Mouse (Mus musculus): Measurements from ENCODE around the gene Foxs1. TPM values are rescaled to one million over a fixed set of nuclear protein-coding genes. Genes with fewer than 3 reads are reported as not detected.
A peak's percentile ranks its signal among the peaks of the same experiment; 100 is the strongest.

Foxs1 gene
- total and polyA plus RNA-seq, 2 experiments from 2014 or later, result 2.4 to 3.1 TPM

DNA sequence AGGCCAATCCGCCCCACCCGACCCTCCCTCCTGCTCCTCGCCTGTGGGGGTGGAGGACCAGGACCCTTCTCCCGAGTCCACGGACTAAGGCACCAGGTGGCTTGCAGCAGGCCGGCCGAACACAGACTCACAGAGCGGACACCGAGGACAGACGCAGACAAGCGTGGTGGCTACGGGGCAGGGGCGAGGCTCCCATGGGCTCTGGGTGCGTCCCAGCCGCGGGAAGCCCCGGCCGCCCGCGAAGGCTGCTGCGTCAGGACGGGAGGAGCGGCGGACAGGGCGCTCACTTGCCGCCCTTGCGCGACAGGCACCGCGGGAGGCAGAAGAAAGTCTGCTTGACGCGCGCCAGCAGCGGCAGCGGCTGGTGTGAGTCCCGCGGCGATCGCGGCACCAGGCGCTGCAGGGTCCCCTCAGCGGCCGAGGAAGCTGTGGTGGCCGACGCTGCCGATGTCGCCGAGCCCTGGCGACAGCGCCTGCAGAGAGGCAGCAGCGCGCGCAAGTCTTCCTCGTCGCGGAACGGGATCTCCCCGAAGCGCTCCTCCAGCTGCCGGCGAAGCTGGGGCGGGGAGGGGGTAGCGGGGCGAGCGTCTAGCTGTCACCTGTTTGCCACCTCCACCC, 10.0 kb upstream of the Foxs1 start:
- peak; percentile 17; the same call in 1 of the 2 replicates for ATAC-seq
- Histone ChIP-seq H3K4me1 (ENCODE audit: insufficient read depth) (no peaks in the 10 kb centered on the region), H3K9ac (peak overlapping the region; percentile 36), H3K9me3 (ENCODE audit: low read length) (no peaks in the 10 kb centered on the region), H3K27me3 (ENCODE audit: insufficient read depth, low read length) (peaks cover 48% of the 10 kb centered on the region), H3K36me3 (ENCODE audit: insufficient read depth) (no peaks in the 10 kb centered on the region), H3K4me2 (ENCODE audit: low read depth) (peak overlapping the region; percentile 94), H3K4me3 (ENCODE audit: low read depth, low read length) (peak overlapping the region; percentile 45), H3K27ac (ENCODE audit: low read depth, low read length) (no peak overlapping the region)
- WGBS, result under 1% methylated on average over 59 of the region's 65 CpGs
- DNase-seq, result no peak
- no peak for TF ChIP-seq CTCF (IDR thresholded peaks at IDR 0.05; ENCODE audit: low read depth)

DNA sequence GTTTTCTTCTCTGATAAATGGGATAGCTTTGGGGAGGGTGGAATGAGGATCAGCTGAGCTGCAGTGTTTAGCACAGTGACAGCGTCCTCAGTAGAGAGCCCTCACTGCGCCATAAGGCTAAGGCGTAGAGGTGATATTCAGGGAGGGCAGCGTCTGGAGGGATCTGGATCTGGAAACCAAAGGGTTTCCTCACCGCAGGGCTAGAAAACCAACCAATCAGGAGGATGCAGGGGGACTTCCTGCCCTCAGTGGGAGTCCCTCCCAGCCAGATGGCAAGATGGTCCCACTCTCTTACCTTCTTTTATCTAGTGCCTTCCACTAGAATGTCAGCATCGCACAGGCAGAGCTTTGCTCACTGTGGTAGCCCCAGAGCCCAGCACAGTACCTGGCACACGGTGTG, 8.8 kb upstream of the Foxs1 start:
- H3K4me2 ChIP-seq (ENCODE audit: low read depth), result no peak overlapping the region
- no peak overlapping the region for H3K4me3 ChIP-seq (ENCODE audit: low read depth, low read length)
- DNase-seq, result no peak
- no peak for ATAC-seq
- no peaks in the 10 kb centered on the region for H3K36me3 ChIP-seq (ENCODE audit: insufficient read depth)
- no peak overlapping the region for H3K27ac ChIP-seq (ENCODE audit: low read depth, low read length)
- H3K4me1 ChIP-seq (ENCODE audit: insufficient read depth), result no peaks in the 10 kb centered on the region
- no peak overlapping the region for H3K9ac ChIP-seq
- no peaks in the 10 kb centered on the region for H3K9me3 ChIP-seq (ENCODE audit: low read length)
- no peak for TF ChIP-seq CTCF (IDR thresholded peaks at IDR 0.05; ENCODE audit: low read depth)
- WGBS, result 54% methylated on average over 7 of the region's 7 CpGs
- peaks cover 48% of the 10 kb centered on the region for H3K27me3 ChIP-seq (ENCODE audit: insufficient read depth, low read length)

DNA sequence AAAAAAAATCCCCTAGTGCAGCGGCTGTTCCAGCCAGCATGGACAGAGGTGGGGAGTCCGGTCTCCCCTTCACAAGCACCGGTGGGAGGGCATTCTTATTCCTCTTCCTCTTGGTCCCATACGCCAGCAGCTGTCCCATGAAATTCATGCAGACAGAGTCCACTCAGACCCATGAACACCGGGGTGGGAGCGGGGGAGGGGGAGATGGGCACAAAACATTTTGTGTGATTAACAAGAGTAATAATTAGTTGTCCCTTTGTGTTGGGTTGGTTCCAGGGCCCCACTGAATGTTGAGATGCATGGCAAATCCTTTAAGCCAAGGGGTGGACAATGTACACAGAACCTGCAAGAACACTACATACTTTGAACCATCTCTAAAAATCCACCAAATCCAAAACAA, 8.1 kb upstream of the Foxs1 start:
- no peaks in the 10 kb centered on the region for H3K4me1 ChIP-seq (ENCODE audit: insufficient read depth)
- 73% methylated on average over 6 of the region's 6 CpGs for WGBS
- H3K27me3 ChIP-seq (ENCODE audit: insufficient read depth, low read length), result peaks cover 48% of the 10 kb centered on the region

DNA sequence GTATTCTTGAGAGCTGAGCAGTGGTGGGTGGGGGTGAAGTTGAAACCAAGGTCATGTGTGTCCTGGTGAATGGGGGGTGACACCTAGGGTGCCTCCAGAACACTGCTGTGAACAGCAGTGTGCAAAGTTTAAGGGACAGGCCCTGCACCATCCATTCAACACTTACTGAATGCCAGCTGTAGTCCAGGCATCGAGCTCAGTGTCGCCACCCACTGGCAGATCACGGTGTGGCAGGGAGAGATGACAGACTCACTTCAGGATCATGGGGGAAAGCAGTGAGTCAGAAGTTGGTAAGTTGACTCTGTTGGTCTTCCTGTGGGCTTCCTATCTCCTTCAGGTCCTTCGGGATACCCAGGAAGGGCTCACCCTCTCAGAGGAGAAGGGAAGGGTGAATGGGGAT, 6.8 kb upstream of the Foxs1 start:
- H3K4me1 ChIP-seq (ENCODE audit: insufficient read depth), result no peaks in the 10 kb centered on the region
- no peak overlapping the region for H3K9ac ChIP-seq
- peaks cover 48% of the 10 kb centered on the region for H3K27me3 ChIP-seq (ENCODE audit: insufficient read depth, low read length)
- DNase-seq, result no peak
- 15% methylated on average over 4 of the region's 4 CpGs for WGBS
- H3K4me2 ChIP-seq (ENCODE audit: low read depth), result no peak overlapping the region
- peak; percentile 72 for TF ChIP-seq CTCF (IDR thresholded peaks at IDR 0.05; ENCODE audit: low read depth)
- H3K36me3 ChIP-seq (ENCODE audit: insufficient read depth), result no peaks in the 10 kb centered on the region
- no peaks in the 10 kb centered on the region for H3K9me3 ChIP-seq (ENCODE audit: low read length)
- H3K27ac ChIP-seq (ENCODE audit: low read depth, low read length), result no peak overlapping the region
- no peak overlapping the region for H3K4me3 ChIP-seq (ENCODE audit: low read depth, low read length)
- no peak for ATAC-seq

More for the DNA sequence above, 8.1 kb upstream of the Foxs1 start:
- Histone ChIP-seq H3K36me3 (ENCODE audit: insufficient read depth) (no peaks in the 10 kb centered on the region), H3K9ac (no peak overlapping the region), H3K27ac (ENCODE audit: low read depth, low read length) (no peak overlapping the region), H3K9me3 (ENCODE audit: low read length) (no peaks in the 10 kb centered on the region), H3K4me3 (ENCODE audit: low read depth, low read length) (no peak overlapping the region), H3K4me2 (ENCODE audit: low read depth) (no peak overlapping the region)
- DNase-seq, result no peak
- ATAC-seq, result no peak
- TF ChIP-seq CTCF (IDR thresholded peaks at IDR 0.05; ENCODE audit: low read depth), result no peak

DNA sequence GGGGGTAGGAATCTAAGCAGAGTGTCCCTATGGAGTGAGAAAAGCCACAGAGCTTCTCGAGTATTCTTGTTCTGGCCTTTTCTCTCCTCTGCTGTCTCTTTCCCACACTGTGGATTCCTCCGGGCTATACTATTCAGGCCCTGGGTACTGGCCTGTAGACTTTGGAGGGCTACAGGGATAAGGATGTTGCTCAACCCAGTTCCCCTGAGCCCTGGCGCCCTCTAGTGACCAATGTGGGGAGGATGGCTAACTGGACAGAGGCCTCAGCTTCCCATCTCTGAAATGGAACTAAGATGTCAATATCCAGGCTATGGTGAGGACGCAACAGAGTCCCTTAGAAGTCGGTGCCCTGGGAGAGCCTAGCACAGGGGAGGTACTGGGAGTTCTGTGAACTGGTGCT, 606 bp upstream of the Foxs1 start:
- no peak for DNase-seq
- H3K36me3 ChIP-seq (ENCODE audit: insufficient read depth), result no peaks in the 10 kb centered on the region
- no peaks in the 10 kb centered on the region for H3K27me3 ChIP-seq (ENCODE audit: insufficient read depth, low read length)
- no peak for ATAC-seq
- no peaks in the 10 kb centered on the region for H3K9me3 ChIP-seq (ENCODE audit: low read length)
- peak; percentile 58 for TF ChIP-seq CTCF (IDR thresholded peaks at IDR 0.05; ENCODE audit: low read depth)
- no peak overlapping the region for H3K27ac ChIP-seq (ENCODE audit: low read depth, low read length)
- WGBS, result 34% methylated on average over 5 of the region's 5 CpGs
- no peak overlapping the region for H3K9ac ChIP-seq
- no peaks in the 10 kb centered on the region for H3K4me1 ChIP-seq (ENCODE audit: insufficient read depth)
- no peak overlapping the region for H3K4me2 ChIP-seq (ENCODE audit: low read depth)
- no peak overlapping the region for H3K4me3 ChIP-seq (ENCODE audit: low read depth, low read length)

DNA sequence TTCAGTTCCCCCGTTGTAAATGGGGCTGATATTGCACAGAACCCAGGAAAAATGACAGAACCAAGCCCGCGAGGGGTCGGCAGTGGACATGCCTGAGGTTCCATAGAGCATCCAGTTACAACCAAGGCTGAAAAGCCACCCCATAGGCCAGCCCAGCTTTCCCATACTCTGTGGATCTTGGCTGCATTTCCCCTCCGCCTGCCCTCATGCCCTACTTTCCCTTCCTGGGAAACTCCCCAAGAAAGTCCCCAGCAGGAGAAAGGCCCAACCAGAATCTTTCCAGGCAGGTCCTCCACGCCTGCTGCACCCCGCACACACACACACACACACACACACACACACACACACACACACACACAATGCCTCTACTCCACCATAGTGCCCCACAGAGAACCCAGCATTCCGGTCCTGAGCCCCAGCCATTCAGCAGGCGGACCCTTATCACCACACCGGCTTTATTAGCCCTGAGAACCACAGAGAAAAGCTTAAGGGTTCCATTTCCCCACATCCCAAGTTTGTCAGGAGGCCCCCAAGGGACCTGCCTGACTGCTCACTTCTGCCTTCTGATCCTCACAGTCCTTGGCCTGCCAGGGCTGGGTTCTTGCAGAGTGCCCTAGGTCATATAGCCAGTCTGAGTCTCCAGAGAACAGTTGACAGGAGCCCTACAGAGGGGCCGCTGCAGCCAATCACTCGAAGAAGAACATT, 1.4 kb downstream of the Foxs1 start:
- Histone ChIP-seq H3K9me3 (ENCODE audit: low read length) (no peaks in the 10 kb centered on the region), H3K4me2 (ENCODE audit: low read depth) (no peak overlapping the region), H3K4me3 (ENCODE audit: low read depth, low read length) (no peak overlapping the region), H3K27ac (ENCODE audit: low read depth, low read length) (no peak overlapping the region), H3K4me1 (ENCODE audit: insufficient read depth) (no peaks in the 10 kb centered on the region), H3K9ac (no peak overlapping the region), H3K27me3 (ENCODE audit: insufficient read depth, low read length) (no peaks in the 10 kb centered on the region), H3K36me3 (ENCODE audit: insufficient read depth) (no peaks in the 10 kb centered on the region)
- DNase-seq (no peak), ATAC-seq (peak; percentile 25; the same call in 1 of the 2 replicates)
- no peak for TF ChIP-seq CTCF (IDR thresholded peaks at IDR 0.05; ENCODE audit: low read depth)
- WGBS, result 73% methylated on average over 12 of the region's 12 CpGs

DNA sequence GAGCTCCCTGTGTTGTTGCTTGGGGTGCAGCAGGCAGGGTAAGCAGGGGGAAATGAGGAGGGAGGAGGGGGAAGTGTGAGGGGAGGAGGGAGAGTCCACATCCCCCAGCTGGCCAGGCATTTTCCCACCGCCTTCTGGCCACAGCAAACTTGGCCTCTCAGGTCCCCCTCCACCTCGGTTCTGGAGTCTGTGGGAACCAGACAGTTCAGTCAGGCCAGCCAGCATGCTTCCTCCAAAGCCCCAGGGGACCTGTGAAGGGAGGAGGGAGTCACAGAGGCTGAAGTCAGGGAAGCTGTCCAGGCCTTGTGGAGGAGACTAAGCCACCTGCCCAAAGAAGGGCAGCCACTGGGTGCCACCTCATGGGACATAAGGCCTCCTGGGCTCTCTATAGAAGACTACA, 2.7 kb downstream of the Foxs1 start:
- WGBS, result 38% methylated on average over 2 of the region's 2 CpGs
- Histone ChIP-seq H3K4me1 (ENCODE audit: insufficient read depth) (no peaks in the 10 kb centered on the region), H3K4me2 (ENCODE audit: low read depth) (no peak overlapping the region), H3K9me3 (ENCODE audit: low read length) (no peaks in the 10 kb centered on the region), H3K36me3 (ENCODE audit: insufficient read depth) (no peaks in the 10 kb centered on the region), H3K27me3 (ENCODE audit: insufficient read depth, low read length) (no peaks in the 10 kb centered on the region), H3K27ac (ENCODE audit: low read depth, low read length) (0 out of 2 replicates have a peak overlapping the region, but pooled peaks have one; percentile 9), H3K9ac (no peak overlapping the region), H3K4me3 (ENCODE audit: low read depth, low read length) (no peak overlapping the region)
- ATAC-seq (no peak), DNase-seq (no peak)
- no peak for TF ChIP-seq CTCF (IDR thresholded peaks at IDR 0.05; ENCODE audit: low read depth)

Measured in forebrain, postnatal 0 days (tissue).